Mouse (Mus musculus) embryonic fibroblast, embryonic 13.5 days (primary cell): ENCODE results near the gene Camta1.

Source experiments
- CTCF ChIP-seq: IDR thresholded peaks from 2 replicates; pipeline ENCODE4 v1.5.1; 2011; ENCODE audit warnings: mild to moderate bottlenecking, control low read depth, low read length, moderate library complexity, borderline replicate concordance; ENCODE audit not compliant: insufficient read depth
- POLR2A ChIP-seq: IDR thresholded peaks from 2 replicates; pipeline ENCODE4 v1.6.1; 2011; ENCODE audit warnings: low read depth, mild to moderate bottlenecking, control low read depth, low read length, moderate library complexity

DNA sequence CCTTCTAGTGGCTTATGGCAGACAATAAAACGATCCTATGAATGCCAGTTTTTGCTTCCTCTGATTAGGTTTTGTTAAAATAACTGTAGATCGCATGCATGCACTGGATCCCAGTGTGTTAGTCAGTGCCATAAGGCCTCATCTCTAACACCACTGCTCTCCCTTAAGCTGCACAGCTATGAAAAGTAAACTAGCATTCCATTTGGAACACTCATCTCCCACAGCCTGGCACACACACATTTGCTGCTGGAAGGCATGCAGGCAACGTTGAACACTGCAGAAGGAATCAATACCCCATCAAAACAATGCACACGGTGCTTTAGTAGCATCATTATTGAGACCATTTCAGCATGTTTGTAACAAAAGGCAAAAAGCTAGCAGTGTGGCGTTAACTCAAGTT is 68.0 kb downstream of the Camta1 start:
- TF ChIP-seq CTCF (no peak), POLR2A (no peak)
